In genomic region chr8:119603771-119604170, GRCm38 (mm10) we compare ENCODE assay signal across 10 mouse cellular contexts. TPM values are rescaled to one million over a fixed set of nuclear protein-coding genes. Genes with fewer than 3 reads are reported as not detected.
DNase-seq lines count a peak whose midpoint lies in the region; ATAC-seq and TF ChIP-seq lines count a peak whose summit lies in the region.
"Had no signal": no experiment of that assay in that cellular context is flagged by ENCODE, and none has a peak within 500 bp of the region (broad histone marks: within the 10 kb centered on the region; RNA-seq: fewer than 3 reads in every experiment).

No protein-coding gene starts in this region.

- no peak for ATAC-seq in heart, embryonic 14.5 days (ENCODE audit: insufficient number of reproducible peaks, insufficient read depth, low FRiP score, low read depth)
- no peak for ATAC-seq in embryonic facial prominence, embryonic 13.5 days (ENCODE audit: insufficient number of reproducible peaks, insufficient read depth, low FRiP score, low TSS enrichment, low read depth)
- no peak for ATAC-seq in intestine, embryonic 15.5 days

- H3K4me1 ChIP-seq in heart, embryonic 14.5 days (ENCODE audit: control insufficient read depth in 2 of 2, insufficient read depth in 2 of 2, low read length in 2 of 2) = peaks cover 6 to 8% of the 10 kb centered on the region in 2 experiments
- peaks cover 11% of the 10 kb centered on the region for H3K4me1 ChIP-seq in embryonic facial prominence, embryonic 13.5 days
- H3K4me1 ChIP-seq in intestine, embryonic 15.5 days (replicated peaks) = peaks cover 8% of the 10 kb centered on the region; the same call in 1 of the 2 replicates

- H3K9ac ChIP-seq in heart, embryonic 14.5 days (ENCODE audit: low read length) = peak overlapping the region; percentile 91
- peak overlapping the region; percentile 89 for H3K9ac ChIP-seq in embryonic facial prominence, embryonic 13.5 days
- H3K9ac ChIP-seq in intestine, embryonic 15.5 days = peak overlapping the region; percentile 77; the same call in 1 of the 2 replicates

- H3K4me3 ChIP-seq in heart, embryonic 14.5 days (ENCODE audit: control insufficient read depth in 1 of 2, insufficient read depth in 1 of 2, low read depth in 1 of 2, low read length in 2 of 2) = peak overlapping the region in 1 of 2 experiments; percentile 78; a peak in 1 of 4 replicates
- peak overlapping the region; percentile 80 for H3K4me3 ChIP-seq in embryonic facial prominence, embryonic 13.5 days
- peak overlapping the region; percentile 68 for H3K4me3 ChIP-seq in intestine, embryonic 15.5 days (replicated peaks)
- H3K4me3 ChIP-seq in myocyte = peak overlapping the region; percentile 69

- peaks cover 41% of the 10 kb centered on the region for H3K36me3 ChIP-seq in heart, embryonic 14.5 days (ENCODE audit: control insufficient read depth, insufficient read depth, low read length)
- peaks cover 42% of the 10 kb centered on the region for H3K36me3 ChIP-seq in embryonic facial prominence, embryonic 13.5 days
- H3K36me3 ChIP-seq in intestine, embryonic 15.5 days = peaks cover 28% of the 10 kb centered on the region
- H3K36me3 ChIP-seq in myocyte (ENCODE audit: control insufficient read depth, insufficient read depth) = no peaks in the 10 kb centered on the region

- no peak overlapping the region for H3K27ac ChIP-seq in heart, embryonic 14.5 days (replicated peaks in 1 of 2; ENCODE audit: control insufficient read depth in 1 of 2, insufficient read depth in 1 of 2, low read depth in 2 of 2, low read length in 2 of 2)
- H3K27ac ChIP-seq in embryonic facial prominence, embryonic 13.5 days = no peak overlapping the region
- H3K27ac ChIP-seq in intestine, embryonic 15.5 days = no peak overlapping the region

- H3ac ChIP-seq in myocyte (ENCODE audit: control insufficient read depth, insufficient read length) = peak overlapping the region; percentile 40

- DNase-seq in heart, adult 18-20 months = no peak
- no peak for DNase-seq in right cerebral cortex, postnatal 14 days
- DNase-seq in right cerebral cortex, postnatal 4 days = no peak
- DNase-seq in cerebellum, postnatal 25 days = no peak
- DNase-seq: cerebellum, postnatal 10 days had no signal

- H3K9me3 ChIP-seq in heart, embryonic 14.5 days (ENCODE audit: control insufficient read depth, low read length) = peaks cover under 1% of the 10 kb centered on the region; the same call in 1 of the 2 replicates
- H3K9me3 ChIP-seq in embryonic facial prominence, embryonic 13.5 days = no peaks in the 10 kb centered on the region
- H3K9me3 ChIP-seq in intestine, embryonic 15.5 days = no peaks in the 10 kb centered on the region

- WGBS in heart, embryonic 14.5 days = 90% methylated on average over 4 of the region's 4 CpGs
- 92% methylated on average over 4 of the region's 4 CpGs for WGBS in embryonic facial prominence, embryonic 13.5 days
- WGBS in intestine, embryonic 15.5 days = 90% methylated on average over 4 of the region's 4 CpGs

- TF ChIP-seq POLR2A in myocyte (IDR thresholded peaks at IDR 0.05; ENCODE audit: insufficient read length, low read depth) = no peak

- no peaks in the 10 kb centered on the region for H3K27me3 ChIP-seq in heart, embryonic 14.5 days (ENCODE audit: control insufficient read depth, insufficient read depth, low read length)
- H3K27me3 ChIP-seq in embryonic facial prominence, embryonic 13.5 days = no peaks in the 10 kb centered on the region
- H3K27me3 ChIP-seq in intestine, embryonic 15.5 days (replicated peaks) = no peaks in the 10 kb centered on the region
- H3K27me3 ChIP-seq in myocyte (ENCODE audit: control insufficient read depth, insufficient read depth, insufficient read length) = no peaks in the 10 kb centered on the region

- H3K4me2 ChIP-seq in heart, embryonic 14.5 days (ENCODE audit: low read length) = peak overlapping the region; percentile 93
- peak overlapping the region; percentile 91 for H3K4me2 ChIP-seq in embryonic facial prominence, embryonic 13.5 days
- H3K4me2 ChIP-seq in intestine, embryonic 15.5 days (replicated peaks) = peak overlapping the region; percentile 73
- H3K4me2 ChIP-seq in myocyte (ENCODE audit: low read depth) = peak overlapping the region; percentile 95

- peaks cover 10% of the 10 kb centered on the region for H3K79me2 ChIP-seq in myocyte (ENCODE audit: control insufficient read depth, insufficient read depth)

TF ChIP-seq in myocyte, 11 proteins besides CTCF, POLR2A, EP300 and RAD21:
- TF ChIP-seq SRF (IDR thresholded peaks at IDR 0.05; ENCODE audit: control insufficient read depth, insufficient read length, low read depth) (no peak), REST (IDR thresholded peaks at IDR 0.05; ENCODE audit: insufficient read depth, insufficient read length) (no peak), E2F4 (IDR thresholded peaks at IDR 0.05; ENCODE audit: insufficient read depth) (no peak), MYOD1 (IDR thresholded peaks at IDR 0.05; ENCODE audit: control insufficient read depth in 1 of 3, insufficient read length in 2 of 3, low read depth in 2 of 3) (no peak), USF1 (IDR thresholded peaks at IDR 0.05; ENCODE audit: low read depth) (no peak), CEBPB (IDR thresholded peaks at IDR 0.05; ENCODE audit: insufficient read depth, poor library complexity, severe bottlenecking) (no peak), MYOG (IDR thresholded peaks at IDR 0.05; ENCODE audit: control insufficient read depth in 1 of 3, insufficient read depth in 1 of 3, insufficient read length in 2 of 3, low read depth in 2 of 3) (no peak), TCF12 (IDR thresholded peaks at IDR 0.05; ENCODE audit: insufficient read depth, poor library complexity, severe bottlenecking) (no peak), MAX (IDR thresholded peaks at IDR 0.05; ENCODE audit: low read depth) (no peak), POLR2AphosphoS2 (IDR thresholded peaks at IDR 0.05; ENCODE audit: insufficient read length, low read depth) (no peak), TCF3 (IDR thresholded peaks at IDR 0.05; ENCODE audit: insufficient read length, low read depth) (no peak)

RNA-seq across cellular contexts. Expression of gene Taf1c, which starts 1.3 kb away (rescaled TPM):
- polyA plus RNA-seq in heart, embryonic 14.5 days (2014; fragmentation: Nextera tagmentation; extraction: Ambion mirVana) = 5.4 and 6.2 TPM in 2 replicates
- total RNA-seq in heart, adult 18-20 months (2021) = 1 to 10 TPM; 3.5 to 4.5 TPM
- polyA plus RNA-seq in embryonic facial prominence, embryonic 13.5 days (2015; fragmentation: Nextera tagmentation; extraction: Ambion mirVana) = 12.9 and 13.7 TPM in 2 replicates
- 10.0 and 11.7 TPM in 2 replicates for polyA plus RNA-seq in intestine, embryonic 15.5 days (2015; fragmentation: Nextera tagmentation; extraction: Ambion mirVana)
- polyA plus RNA-seq in myocyte (2012; fragmentation: generic; extraction: Trizol) = 6.8 TPM

RNA-seq across cellular contexts. Expression of gene Adad2, which starts 8.8 kb away (rescaled TPM):
- polyA plus RNA-seq in heart, embryonic 14.5 days (2014; fragmentation: Nextera tagmentation; extraction: Ambion mirVana) = not detected in 2 replicates
- not detected for total RNA-seq in heart, adult 18-20 months (2021)
- not detected in 2 replicates for polyA plus RNA-seq in embryonic facial prominence, embryonic 13.5 days (2015; fragmentation: Nextera tagmentation; extraction: Ambion mirVana)
- not detected in 2 replicates for polyA plus RNA-seq in intestine, embryonic 15.5 days (2015; fragmentation: Nextera tagmentation; extraction: Ambion mirVana)
- polyA plus RNA-seq in myocyte (2012; fragmentation: generic; extraction: Trizol) = not detected
- total RNA-seq: hematopoietic stem cell, adult 5-6 weeks had no signal

RNA-seq across cellular contexts. Expression of gene Dnaaf1, which starts 28.7 kb away (rescaled TPM):
- 0.28 TPM in 1 of 2 replicates, not detected in the other for polyA plus RNA-seq in heart, embryonic 14.5 days (2014; fragmentation: Nextera tagmentation; extraction: Ambion mirVana)
- under 1 TPM in 1 of 2 experiments, not detected in 1; 0.15 TPM for total RNA-seq in heart, adult 18-20 months (2021)
- polyA plus RNA-seq in embryonic facial prominence, embryonic 13.5 days (2015; fragmentation: Nextera tagmentation; extraction: Ambion mirVana) = 0.08 and 0.19 TPM in 2 replicates
- polyA plus RNA-seq in intestine, embryonic 15.5 days (2015; fragmentation: Nextera tagmentation; extraction: Ambion mirVana) = 1.4 and 2.1 TPM in 2 replicates
- 0.01 TPM for polyA plus RNA-seq in myocyte (2012; fragmentation: generic; extraction: Trizol)
- total RNA-seq: hematopoietic stem cell, adult 5-6 weeks had no signal

RNA-seq across cellular contexts. Expression of gene Hsdl1, which starts 28.8 kb away (rescaled TPM):
- polyA plus RNA-seq in heart, embryonic 14.5 days (2014; fragmentation: Nextera tagmentation; extraction: Ambion mirVana) = 34.7 and 40.8 TPM in 2 replicates
- 10 to 100 TPM; 21.3 to 22.9 TPM for total RNA-seq in heart, adult 18-20 months (2021)
- polyA plus RNA-seq in embryonic facial prominence, embryonic 13.5 days (2015; fragmentation: Nextera tagmentation; extraction: Ambion mirVana) = 29.1 and 30.0 TPM in 2 replicates
- polyA plus RNA-seq in intestine, embryonic 15.5 days (2015; fragmentation: Nextera tagmentation; extraction: Ambion mirVana) = 28.8 and 32.6 TPM in 2 replicates
- 9.5 TPM for polyA plus RNA-seq in myocyte (2012; fragmentation: generic; extraction: Trizol)

RNA-seq across cellular contexts. Expression of gene Kcng4, which starts 31.7 kb away (rescaled TPM):
- 0.11 TPM in 1 of 2 replicates, not detected in the other for polyA plus RNA-seq in heart, embryonic 14.5 days (2014; fragmentation: Nextera tagmentation; extraction: Ambion mirVana)
- total RNA-seq in heart, adult 18-20 months (2021) = under 1 TPM in 1 of 2 experiments, not detected in 1; 0.15 TPM
- polyA plus RNA-seq in embryonic facial prominence, embryonic 13.5 days (2015; fragmentation: Nextera tagmentation; extraction: Ambion mirVana) = 0.18 and 0.26 TPM in 2 replicates
- 0.04 and 0.13 TPM in 2 replicates for polyA plus RNA-seq in intestine, embryonic 15.5 days (2015; fragmentation: Nextera tagmentation; extraction: Ambion mirVana)
- not detected for polyA plus RNA-seq in myocyte (2012; fragmentation: generic; extraction: Trizol)
- total RNA-seq: hematopoietic stem cell, adult 5-6 weeks had no signal
